Mouse (Mus musculus) kidney, adult 2 months (tissue): ENCODE data around the gene Shb.

Experiments
- CTCF ChIP-seq: fragments of 200-500 bp; conservative IDR thresholded peaks from 2 replicates; pipeline ENCODE4 v1.5.1; 2011; ENCODE audit warnings: low read depth, mild to moderate bottlenecking, control low read depth, low read length, moderate library complexity, mixed read lengths; ENCODE audit not compliant: insufficient read depth, insufficient read length
- POLR2A ChIP-seq: fragments of 200-500 bp; IDR thresholded peaks from one replicate; pipeline ENCODE4 v1.6.1; 2011; ENCODE audit warnings: low read depth, low read length, control low read depth

- TF ChIP-seq POLR2A (no peak), CTCF (no peak)
Measured at GRCm38 (mm10) chr4:45453271-45453851, 78.9 kb downstream of the Shb start.
